Mouse (Mus musculus): ENCODE data around the gene Pip4k2b. TPM values are rescaled to one million over a fixed set of nuclear protein-coding genes. Genes with fewer than 3 reads are reported as not detected.

Pip4k2b gene
- polyA plus RNA-seq, 1 experiment from 2014 or later, result 0.65 TPM

DNA sequence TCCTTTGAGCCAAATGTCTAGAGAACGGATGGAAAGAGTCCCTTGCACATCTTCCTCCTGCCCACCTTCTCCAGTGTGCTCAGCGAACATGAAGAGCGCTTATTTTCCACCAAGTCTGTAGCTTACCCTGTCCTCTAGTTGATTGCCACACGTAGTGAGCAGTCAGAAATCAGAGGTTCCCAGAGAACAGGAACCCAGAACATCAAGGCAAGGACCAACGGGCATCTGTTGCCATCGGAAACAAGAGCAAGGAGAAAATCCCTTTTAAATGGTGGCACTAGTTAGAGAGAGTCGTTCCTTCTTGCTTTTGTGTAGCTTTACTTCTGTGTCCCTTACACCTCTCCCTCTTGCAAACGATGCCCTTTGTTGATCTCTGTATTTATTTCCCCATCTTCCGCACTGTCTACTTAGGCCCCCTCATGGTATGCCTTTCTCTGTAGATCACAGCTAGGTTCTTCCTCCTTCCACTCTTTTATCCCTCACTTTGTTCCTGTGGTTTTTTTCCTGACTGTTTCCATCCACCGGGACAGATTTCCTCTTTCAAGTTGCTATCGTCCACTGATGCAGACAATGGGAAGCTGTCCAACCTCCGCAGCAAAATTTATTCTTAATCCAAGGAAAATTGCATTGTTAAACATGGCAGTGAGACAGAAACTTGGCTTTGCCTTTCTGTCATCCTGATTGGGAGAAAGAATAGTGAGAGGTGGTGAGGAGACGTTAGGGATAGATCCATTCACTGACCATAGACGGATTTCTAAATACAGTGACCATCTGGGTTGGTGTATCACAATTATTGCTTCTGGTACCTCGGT is 42.7 kb downstream of the Pip4k2b start:
- peaks cover 1% of the 10 kb centered on the region for H3K36me3 ChIP-seq (ENCODE audit: control insufficient read depth, insufficient read depth)
- H3K4me3 ChIP-seq (ENCODE audit: low read depth, low read length), result peak overlapping the region; percentile 87
- no peak overlapping the region for H3K9ac ChIP-seq (ENCODE audit: low read depth, low read length)
- peaks cover 46% of the 10 kb centered on the region for H3K27me3 ChIP-seq (ENCODE audit: control insufficient read depth, insufficient read depth, low read depth, low read length)
- peaks cover 17% of the 10 kb centered on the region for H3K4me1 ChIP-seq (ENCODE audit: control insufficient read depth, low read depth, low read length)
- H3K4me2 ChIP-seq (ENCODE audit: low read depth, low read length), result peak overlapping the region; percentile 70
- no peak overlapping the region for H3K27ac ChIP-seq (ENCODE audit: low read length)
- no peaks in the 10 kb centered on the region for H3K9me3 ChIP-seq (replicated peaks; ENCODE audit: control insufficient read depth, low read length)
- 37% methylated on average over 15 of the region's 15 CpGs for WGBS (ENCODE audit: insufficient replicate concordance)
- ATAC-seq (ENCODE audit: low read depth), result no peak

DNA sequence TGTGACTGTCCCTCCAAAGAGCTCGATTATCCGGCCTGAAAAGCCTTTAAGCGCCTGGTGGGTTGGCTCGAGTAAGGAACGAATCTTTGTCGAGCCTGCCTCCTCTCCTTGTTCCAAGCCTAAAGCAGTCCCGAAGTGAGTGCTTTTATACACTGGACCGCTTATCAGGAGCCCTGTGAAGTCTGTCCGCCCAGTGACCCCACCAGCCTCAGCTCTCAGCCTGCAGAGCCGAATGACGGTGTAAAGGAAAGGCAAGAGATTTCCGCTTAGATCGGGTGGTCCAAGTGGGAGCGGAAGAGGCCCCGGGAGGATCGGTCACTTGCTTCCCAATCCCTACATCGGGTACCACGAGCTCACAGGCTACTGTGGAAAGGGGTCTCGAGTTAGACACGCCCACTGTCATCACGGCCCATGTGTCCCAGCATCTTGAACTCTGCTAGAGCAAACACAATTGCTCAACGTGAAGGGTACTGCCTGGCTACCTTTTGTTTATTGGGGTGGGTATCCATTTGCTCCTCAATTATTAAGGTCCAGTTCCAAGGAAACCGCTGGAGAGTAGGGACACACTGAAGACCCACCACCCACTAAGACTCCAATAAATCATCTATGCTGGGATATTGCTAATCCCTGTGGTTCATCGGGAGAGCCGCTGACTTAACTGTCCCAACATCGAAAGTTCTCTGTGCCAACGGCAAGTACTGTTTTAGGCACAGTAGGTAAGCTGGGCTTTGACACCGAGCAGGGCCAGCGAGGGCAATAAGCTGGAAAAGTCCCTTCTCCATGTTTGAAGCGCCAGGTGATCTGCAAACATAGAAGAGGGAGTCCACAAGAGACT is 43.5 kb downstream of the Pip4k2b start:
- ATAC-seq (ENCODE audit: low read depth), result no peak
- peaks cover 46% of the 10 kb centered on the region for H3K27me3 ChIP-seq (ENCODE audit: control insufficient read depth, insufficient read depth, low read depth, low read length)
- H3K27ac ChIP-seq (ENCODE audit: low read length), result no peak overlapping the region
- H3K4me3 ChIP-seq (ENCODE audit: low read depth, low read length), result peak overlapping the region; percentile 65
- peak overlapping the region; percentile 70 for H3K4me2 ChIP-seq (ENCODE audit: low read depth, low read length)
- no peaks in the 10 kb centered on the region for H3K9me3 ChIP-seq (replicated peaks; ENCODE audit: control insufficient read depth, low read length)
- no peaks in the 10 kb centered on the region for H3K36me3 ChIP-seq (ENCODE audit: control insufficient read depth, insufficient read depth)
- 15% methylated on average over 30 of the region's 30 CpGs for WGBS (ENCODE audit: insufficient replicate concordance)
- peak overlapping the region; percentile 12 for H3K9ac ChIP-seq (ENCODE audit: low read depth, low read length)
- peaks cover 17% of the 10 kb centered on the region for H3K4me1 ChIP-seq (ENCODE audit: control insufficient read depth, low read depth, low read length)

GRCm38 (mm10) chr11:97700003-97700745 is 44.3 kb downstream of the Pip4k2b start, which contains the start of gene Pcgf2:
Gene Pcgf2 (minus strand): TSS chr11:97700497.
- peaks cover 17% of the 10 kb centered on the region for H3K4me1 ChIP-seq (ENCODE audit: control insufficient read depth, low read depth, low read length)
- no peaks in the 10 kb centered on the region for H3K9me3 ChIP-seq (replicated peaks; ENCODE audit: control insufficient read depth, low read length)

DNA sequence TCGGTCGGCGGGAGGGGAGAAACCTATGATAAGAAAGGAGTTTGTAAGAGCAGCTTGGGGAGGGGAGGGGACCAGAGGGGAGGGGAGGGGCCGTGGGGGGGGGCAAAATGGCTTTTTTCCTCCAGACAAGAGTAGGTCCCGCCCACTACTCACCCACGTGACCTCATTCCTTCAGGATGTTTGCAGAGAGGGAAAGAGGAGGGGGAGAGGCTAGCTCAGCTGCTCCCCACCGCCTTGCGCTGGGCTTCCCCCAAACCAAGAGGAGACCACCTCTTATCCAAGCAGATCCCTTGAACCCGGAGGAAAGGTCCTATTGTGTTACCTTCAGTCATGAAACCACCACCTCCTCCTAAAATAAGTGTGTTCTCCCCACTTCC is 44.9 kb downstream of the Pip4k2b start:
- 0% methylated on average over 9 of the region's 9 CpGs for WGBS (ENCODE audit: insufficient replicate concordance)
- peaks cover 15% of the 10 kb centered on the region for H3K4me1 ChIP-seq (ENCODE audit: control insufficient read depth, low read depth, low read length)

More at GRCm38 (mm10) chr11:97700003-97700745, 44.3 kb downstream of the Pip4k2b start, which contains the start of gene Pcgf2:
- under 1% methylated on average over 85 of the region's 85 CpGs for WGBS (ENCODE audit: insufficient replicate concordance)
- H3K4me2 ChIP-seq (ENCODE audit: low read depth, low read length), result peak within 1 kb of the TSS; percentile 70
- peak within 1 kb of the TSS; percentile 61 for H3K27ac ChIP-seq (ENCODE audit: low read length)
- no peak for ATAC-seq (ENCODE audit: low read depth)
- peak within 1 kb of the TSS; percentile 65 for H3K4me3 ChIP-seq (ENCODE audit: low read depth, low read length)
- no peaks in the 10 kb centered on the region for H3K36me3 ChIP-seq (ENCODE audit: control insufficient read depth, insufficient read depth)
- peak within 1 kb of the TSS; percentile 56 for H3K9ac ChIP-seq (ENCODE audit: low read depth, low read length)
- peaks cover 46% of the 10 kb centered on the region for H3K27me3 ChIP-seq (ENCODE audit: control insufficient read depth, insufficient read depth, low read depth, low read length)

GRCm38 (mm10) chr11:97698741-97699611 is 45.5 kb downstream of the Pip4k2b start:
- peaks cover 11% of the 10 kb centered on the region for H3K4me1 ChIP-seq (ENCODE audit: control insufficient read depth, low read depth, low read length)

More for the DNA sequence above, 44.9 kb downstream of the Pip4k2b start:
- H3K27me3 ChIP-seq (ENCODE audit: control insufficient read depth, insufficient read depth, low read depth, low read length), result peaks cover 46% of the 10 kb centered on the region
- peak overlapping the region; percentile 61; the same call in 1 of the 2 replicates for H3K27ac ChIP-seq (ENCODE audit: low read length)
- no peak for ATAC-seq (ENCODE audit: low read depth)
- peak overlapping the region; percentile 70 for H3K4me2 ChIP-seq (ENCODE audit: low read depth, low read length)
- H3K4me3 ChIP-seq (ENCODE audit: low read depth, low read length), result peak overlapping the region; percentile 65
- H3K9me3 ChIP-seq (replicated peaks; ENCODE audit: control insufficient read depth, low read length), result no peaks in the 10 kb centered on the region
- peak overlapping the region; percentile 56 for H3K9ac ChIP-seq (ENCODE audit: low read depth, low read length)
- no peaks in the 10 kb centered on the region for H3K36me3 ChIP-seq (ENCODE audit: control insufficient read depth, insufficient read depth)

DNA sequence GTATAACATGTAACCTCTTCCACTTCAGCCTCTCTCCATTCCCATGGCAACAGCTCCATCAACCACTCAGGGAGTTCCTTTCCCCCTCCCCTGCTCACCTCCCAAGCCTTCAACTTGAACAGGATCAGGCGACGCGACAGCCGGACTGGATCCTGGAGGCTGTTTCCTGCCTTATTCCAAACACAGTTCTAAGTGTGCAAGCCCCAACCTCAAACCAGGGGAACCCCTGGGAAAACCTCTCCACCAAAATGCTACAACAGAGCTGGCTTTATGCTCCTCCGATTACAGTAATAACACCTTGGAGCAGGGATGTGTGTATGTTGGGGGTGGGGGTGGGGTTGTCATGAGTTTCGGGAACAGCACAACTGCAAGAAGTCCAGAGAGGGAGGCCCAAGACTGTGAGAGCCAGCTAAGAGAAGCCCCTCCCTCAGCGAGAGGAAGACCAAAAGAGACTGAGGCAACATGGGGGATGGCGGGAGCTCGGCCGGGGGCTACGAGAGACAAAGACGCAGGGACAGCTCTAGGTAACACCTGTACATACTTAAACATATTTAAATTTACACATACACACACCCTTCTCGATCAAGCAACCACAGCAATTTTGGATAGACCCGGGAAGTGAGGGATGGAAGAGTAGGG is 46.5 kb downstream of the Pip4k2b start:
- H3K4me2 ChIP-seq (ENCODE audit: low read depth, low read length), result peak overlapping the region; percentile 70
- no peak overlapping the region for H3K27ac ChIP-seq (ENCODE audit: low read length)
- no peaks in the 10 kb centered on the region for H3K36me3 ChIP-seq (ENCODE audit: control insufficient read depth, insufficient read depth)
- H3K27me3 ChIP-seq (ENCODE audit: control insufficient read depth, insufficient read depth, low read depth, low read length), result peaks cover 46% of the 10 kb centered on the region
- 0 out of 2 replicates have a peak overlapping the region, but pooled peaks have one; percentile 0 for H3K9ac ChIP-seq (ENCODE audit: low read depth, low read length)
- H3K4me1 ChIP-seq (ENCODE audit: control insufficient read depth, low read depth, low read length), result peaks cover 8% of the 10 kb centered on the region
- WGBS (ENCODE audit: insufficient replicate concordance), result 27% methylated on average over 14 of the region's 14 CpGs
- H3K4me3 ChIP-seq (ENCODE audit: low read depth, low read length), result peak overlapping the region; percentile 65
- H3K9me3 ChIP-seq (replicated peaks; ENCODE audit: control insufficient read depth, low read length), result no peaks in the 10 kb centered on the region
- no peak for ATAC-seq (ENCODE audit: low read depth)

More at GRCm38 (mm10) chr11:97698741-97699611, 45.5 kb downstream of the Pip4k2b start:
- ATAC-seq (ENCODE audit: low read depth), result no peak
- H3K9ac ChIP-seq (ENCODE audit: low read depth, low read length), result peak overlapping the region; percentile 56
- H3K4me3 ChIP-seq (ENCODE audit: low read depth, low read length), result peak overlapping the region; percentile 65
- no peaks in the 10 kb centered on the region for H3K36me3 ChIP-seq (ENCODE audit: control insufficient read depth, insufficient read depth)
- no peak overlapping the region for H3K27ac ChIP-seq (ENCODE audit: low read length)
- peaks cover 46% of the 10 kb centered on the region for H3K27me3 ChIP-seq (ENCODE audit: control insufficient read depth, insufficient read depth, low read depth, low read length)
- WGBS (ENCODE audit: insufficient replicate concordance), result under 1% methylated on average over 61 of the region's 63 CpGs
- H3K9me3 ChIP-seq (replicated peaks; ENCODE audit: control insufficient read depth, low read length), result no peaks in the 10 kb centered on the region
- peak overlapping the region; percentile 70 for H3K4me2 ChIP-seq (ENCODE audit: low read depth, low read length)

DNA sequence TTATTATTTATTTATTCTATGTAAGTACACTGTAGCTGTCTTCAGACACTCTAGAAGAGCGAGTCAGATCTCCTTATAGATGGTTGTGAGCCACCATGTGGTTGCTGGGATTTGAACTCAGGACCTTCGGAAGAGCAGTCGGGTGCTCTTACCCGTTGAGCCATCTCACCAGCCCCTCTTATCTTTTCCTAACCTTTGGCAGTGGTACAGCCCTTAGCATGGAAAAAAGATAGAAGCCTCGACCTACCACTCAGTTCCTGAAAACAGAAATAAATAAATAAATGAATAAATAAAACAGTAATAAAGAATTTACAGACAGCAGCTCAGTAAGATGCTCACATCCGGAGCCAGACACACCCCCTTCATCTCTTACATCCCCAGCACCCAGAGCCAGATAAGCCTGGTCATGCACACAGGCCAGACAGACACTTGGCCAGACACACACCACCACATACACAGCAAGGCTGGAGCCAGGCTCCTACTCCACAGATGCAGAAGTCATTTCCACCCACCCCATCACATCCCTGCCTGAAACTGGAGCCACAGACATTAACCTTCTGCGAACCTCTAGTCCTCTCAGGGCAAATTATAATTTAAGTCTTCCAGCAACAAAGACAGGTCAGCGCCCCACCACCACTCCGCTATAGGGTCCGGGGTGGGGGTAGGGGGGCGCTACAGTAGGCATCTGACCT is 47.2 kb downstream of the Pip4k2b start:
- peaks cover 46% of the 10 kb centered on the region for H3K27me3 ChIP-seq (ENCODE audit: control insufficient read depth, insufficient read depth, low read depth, low read length)
- H3K36me3 ChIP-seq (ENCODE audit: control insufficient read depth, insufficient read depth), result no peaks in the 10 kb centered on the region
- H3K4me1 ChIP-seq (ENCODE audit: control insufficient read depth, low read depth, low read length), result peaks cover 8% of the 10 kb centered on the region
- H3K9ac ChIP-seq (ENCODE audit: low read depth, low read length), result no peak overlapping the region
- no peak overlapping the region for H3K4me3 ChIP-seq (ENCODE audit: low read depth, low read length)
- 53% methylated on average over 11 of the region's 11 CpGs for WGBS (ENCODE audit: insufficient replicate concordance)
- ATAC-seq (ENCODE audit: low read depth), result no peak
- peak overlapping the region; percentile 70; the same call in 1 of the 2 replicates for H3K4me2 ChIP-seq (ENCODE audit: low read depth, low read length)
- no peaks in the 10 kb centered on the region for H3K9me3 ChIP-seq (replicated peaks; ENCODE audit: control insufficient read depth, low read length)
- no peak overlapping the region for H3K27ac ChIP-seq (ENCODE audit: low read length)

Measured in liver, embryonic 16.5 days (tissue).